Mouse (Mus musculus) myocyte (in vitro differentiated cells): Measurements from ENCODE around the gene 2610042L04Rik. TPM values are rescaled to one million over a fixed set of nuclear protein-coding genes. Genes with fewer than 3 reads are reported as not detected.
"Not testable (repeated sequence)": the region's sequence is repeated elsewhere in the genome, so short reads cannot be mapped to it uniquely, and the experiment has no call there.

ENCODE experiments used
- H3K27me3 ChIP-seq: one replicate; pipeline ENCODE4 v1.6.1; 2011; ENCODE audit not compliant: control insufficient read depth, insufficient read depth, insufficient read length
- H3K36me3 ChIP-seq: one replicate; pipeline ENCODE4 v1.6.1; 2011; ENCODE audit not compliant: control insufficient read depth, insufficient read depth
- H3K4me2 ChIP-seq: one replicate; pipeline ENCODE4 v1.6.1; 2011; ENCODE audit warnings: low read depth, control low read depth
- H3K4me3 ChIP-seq: one replicate; pipeline ENCODE4 v1.5.1; 2011; ENCODE audit warnings: mild to moderate bottlenecking, control low read depth, moderate library complexity
- H3K79me2 ChIP-seq: one replicate; pipeline ENCODE4 v1.6.1; 2011; ENCODE audit not compliant: control insufficient read depth, insufficient read depth
- H3ac ChIP-seq: one replicate; pipeline ENCODE4 v1.6.1; 2011; ENCODE audit not compliant: control insufficient read depth, insufficient read length
- polyA plus RNA-seq: library from polyadenylated mRNA; unstranded; fragments of >200 nt; fragmentation: generic; extraction: Trizol; gene quantifications from one replicate; pipeline ENCODE4 v1.2.1, GENCODE M21; 2012; ENCODE audit warnings: missing spikeins

The 2610042L04Rik gene
- polyA plus RNA-seq, 1 experiment = not detected

- not testable (repeated sequence) for H3K4me3 ChIP-seq, H3K27me3 ChIP-seq, H3ac ChIP-seq, H3K36me3 ChIP-seq, H3K79me2 ChIP-seq, H3K4me2 ChIP-seq
These were observed 69.3 kb downstream of the 2610042L04Rik start for GRCm38 (mm10) chr14:4403840-4404239.

Other genes with a start within 250 kb of the 2610042L04Rik start
- not detected for gene Gm8108, start 224.2 kb upstream of the 2610042L04Rik start, polyA plus RNA-seq
- gene Gm3127, start 169.7 kb upstream of the 2610042L04Rik start, polyA plus RNA-seq = not detected
- not detected for gene Gm2974, start 152.2 kb upstream of the 2610042L04Rik start, polyA plus RNA-seq
- gene Gm3138, start 85.1 kb upstream of the 2610042L04Rik start, polyA plus RNA-seq = not detected
- gene Gm3149, start 17.5 kb upstream of the 2610042L04Rik start, polyA plus RNA-seq = not detected
- gene Gm3159, start 62.8 kb downstream of the 2610042L04Rik start, polyA plus RNA-seq = not detected
- not detected for gene Gm3164, start 80.7 kb downstream of the 2610042L04Rik start, polyA plus RNA-seq
- not detected for gene Gm3173, start 96.2 kb downstream of the 2610042L04Rik start, polyA plus RNA-seq
- gene Gm3182, start 147.0 kb downstream of the 2610042L04Rik start, polyA plus RNA-seq = not detected
- gene Gm3047, start 220.6 kb downstream of the 2610042L04Rik start, polyA plus RNA-seq = not detected